Mouse (Mus musculus): ENCODE data around the gene Mpg.

Gene Mpg

GRCm38 (mm10) chr11:32256566-32256965, 30.3 kb downstream of the Mpg start:
- no peak for DNase-seq (ENCODE audit: low read depth, low spot score)

- DNase-seq (ENCODE audit: low read depth, low spot score), result no peak
Measured at GRCm38 (mm10) chr11:32262674-32263415, 36.5 kb downstream of the Mpg start.

- DNase-seq (ENCODE audit: low read depth, low spot score), result peak; percentile 79
Measured at GRCm38 (mm10) chr11:32265117-32265738, 38.9 kb downstream of the Mpg start.

- DNase-seq (ENCODE audit: low read depth, low spot score), result no peak
Measured at GRCm38 (mm10) chr11:32266194-32266593, 39.9 kb downstream of the Mpg start.

GRCm38 (mm10) chr11:32266776-32267175, 40.5 kb downstream of the Mpg start:
- DNase-seq (ENCODE audit: low read depth, low spot score), result no peak

- DNase-seq (ENCODE audit: low read depth, low spot score), result peak; percentile 86
Measured at GRCm38 (mm10) chr11:32267188-32267884, 41.0 kb downstream of the Mpg start, which contains the start of gene Nprl3. Nprl3 (minus strand) TSS chr11:32267707.

- no peak for DNase-seq (ENCODE audit: low read depth, low spot score)
Measured at GRCm38 (mm10) chr11:32267964-32268363, 41.7 kb downstream of the Mpg start.

- DNase-seq (ENCODE audit: low read depth, low spot score), result peak; percentile 82
Measured at GRCm38 (mm10) chr11:32268952-32269351, 42.6 kb downstream of the Mpg start.

- DNase-seq (ENCODE audit: low read depth, low spot score), result no peak
Measured at GRCm38 (mm10) chr11:32271178-32271577, 44.9 kb downstream of the Mpg start.

GRCm38 (mm10) chr11:32276347-32276746, 50.0 kb downstream of the Mpg start, which contains the start of gene Hba-x:
Hba-x (plus strand) TSS chr11:32276400.
- DNase-seq (ENCODE audit: low read depth, low spot score), result no peak

- DNase-seq (ENCODE audit: low read depth, low spot score), result no peak
Measured at GRCm38 (mm10) chr11:32277736-32278457, 51.6 kb downstream of the Mpg start.

- DNase-seq (ENCODE audit: low read depth, low spot score), result no peak
Measured at GRCm38 (mm10) chr11:32278458-32278957, 52.2 kb downstream of the Mpg start.

- no peak for DNase-seq (ENCODE audit: low read depth, low spot score)
Measured at GRCm38 (mm10) chr11:32280646-32281045, 54.3 kb downstream of the Mpg start.

- no peak for DNase-seq (ENCODE audit: low read depth, low spot score)
Measured at GRCm38 (mm10) chr11:32281416-32282144, 55.3 kb downstream of the Mpg start.
